Mouse (Mus musculus) layer of hippocampus, postnatal 14 days (tissue): ENCODE data around the gene Itch. TPM values are rescaled to one million over a fixed set of nuclear protein-coding genes. Genes with fewer than 3 reads are reported as not detected.

Experiments
- total RNA-seq, 2 experiments: library from RNA; stranded (reverse); gene quantifications; 2 replicates each; pipeline ENCODE4 v1.2.3; 2021

The Itch gene
- total RNA-seq, 2 experiments from 2014 or later: 44.8 to 45.6 TPM

Other genes starting within 250 kb of the Itch start
- 10 to 100 TPM; 69.0 to 70.3 TPM for gene Eif2s2, start 240.6 kb upstream of the Itch start, total RNA-seq
- under 1 TPM; 0.18 to 0.19 TPM for gene Gm14226, start 115.2 kb upstream of the Itch start, total RNA-seq
- gene Ahcy, start 59.0 kb upstream of the Itch start, total RNA-seq: 10 to 100 TPM; 12.2 to 13.0 TPM
- 100 to 1,000 TPM; 342 to 353 TPM for gene Dynlrb1, start 103.0 kb downstream of the Itch start, total RNA-seq
- 100 to 1,000 TPM; 359 to 363 TPM for gene Map1lc3a, start 142.8 kb downstream of the Itch start, total RNA-seq
- gene Pigu, start 223.9 kb downstream of the Itch start, total RNA-seq: 10 to 100 TPM; 22.5 to 23.5 TPM
- 100 to 1,000 TPM; 235 TPM for gene Trp53inp2, start 247.6 kb downstream of the Itch start, total RNA-seq